Mouse (Mus musculus) erythroblast, embryonic 14.5 days (primary cell): ENCODE data around the gene Ptpre. TPM values are rescaled to one million over a fixed set of nuclear protein-coding genes. Genes with fewer than 3 reads are reported as not detected.

Source experiments
- H3K27me3 ChIP-seq: 2 replicates; pipeline ENCODE4 v1.6.1; 2012; ENCODE audit warnings: inconsistent platforms; ENCODE audit not compliant: control insufficient read depth
- H3K36me3 ChIP-seq: 2 replicates; pipeline ENCODE4 v1.6.1; 2012; ENCODE audit warnings: mild to moderate bottlenecking, inconsistent platforms; ENCODE audit not compliant: control insufficient read depth
- H3K4me1 ChIP-seq: 2 replicates; pipeline ENCODE4 v1.6.1; 2012; ENCODE audit warnings: inconsistent platforms; ENCODE audit not compliant: control insufficient read depth
- H3K4me3 ChIP-seq: replicated peaks from 2 replicates; pipeline ENCODE3; 2012; ENCODE audit warnings: moderate library complexity, mild to moderate bottlenecking, inconsistent platforms
- H3K9me3 ChIP-seq: 2 replicates; pipeline ENCODE4 v1.6.1; 2012; ENCODE audit warnings: low read length, inconsistent platforms, mixed read lengths; ENCODE audit not compliant: control insufficient read depth
- GATA1 ChIP-seq: IDR thresholded peaks from 2 replicates; pipeline ENCODE4 v1.6.1; 2012; ENCODE audit warnings: low read length, inconsistent platforms, mixed read lengths
- TAL1 ChIP-seq: IDR thresholded peaks from 3 replicates; pipeline ENCODE4 v1.6.1; 2012; ENCODE audit warnings: low read length, inconsistent platforms, mixed read lengths
- polyA plus RNA-seq: library from polyadenylated mRNA; stranded (reverse); fragments of >175 nt; gene quantifications from 2 replicates; pipeline ENCODE4 v1.2.3, GENCODE M21; 2012

Gene Ptpre
- polyA plus RNA-seq, 1 experiment, result 0.01 TPM

DNA sequence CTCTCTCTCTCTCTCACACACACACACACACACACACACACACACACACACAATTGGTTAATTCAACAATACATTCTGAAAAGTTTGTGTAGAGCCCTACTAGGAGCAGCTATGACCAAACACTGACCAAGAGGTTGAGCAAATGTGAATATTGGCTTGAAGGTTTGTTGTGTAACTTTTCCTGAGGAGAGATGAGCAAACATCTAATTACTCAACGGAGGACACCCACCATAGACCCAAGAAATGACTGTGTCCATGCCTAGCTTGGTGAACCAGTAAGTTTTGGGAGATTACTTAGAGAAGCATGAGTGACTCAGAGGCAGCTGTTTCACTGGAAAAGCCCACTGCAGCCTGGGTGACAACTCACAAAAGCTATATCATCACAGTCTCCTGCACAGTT lies 107.2 kb downstream of the Ptpre start:
- Histone ChIP-seq H3K9me3 (peaks cover 6% of the 10 kb centered on the region), H3K4me1 (no peaks in the 10 kb centered on the region), H3K27me3 (no peaks in the 10 kb centered on the region), H3K36me3 (no peaks in the 10 kb centered on the region), H3K4me3 (no peak overlapping the region)
- TF ChIP-seq GATA1 (no peak), TAL1 (no peak)

DNA sequence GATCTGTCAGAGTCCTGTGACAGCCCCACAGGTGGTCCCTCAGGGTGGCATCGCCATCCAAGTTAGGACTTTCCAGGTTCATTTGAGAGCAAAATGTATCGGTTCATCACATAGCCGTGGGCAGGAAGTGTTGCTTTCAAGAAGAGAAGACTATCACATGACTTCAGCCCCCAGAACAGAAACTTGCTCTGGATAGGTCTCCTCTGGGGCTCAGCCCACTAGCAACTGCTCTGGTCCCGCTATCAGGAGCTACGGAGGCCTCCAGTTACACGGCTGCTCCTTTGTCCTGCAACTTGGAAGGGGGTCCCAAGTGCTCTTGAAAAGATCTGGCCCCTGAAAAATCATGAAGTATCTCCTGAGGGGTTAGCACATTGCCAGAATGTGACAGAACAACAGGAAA lies 109.7 kb downstream of the Ptpre start:
- H3K9me3 ChIP-seq, result peaks cover 6% of the 10 kb centered on the region

DNA sequence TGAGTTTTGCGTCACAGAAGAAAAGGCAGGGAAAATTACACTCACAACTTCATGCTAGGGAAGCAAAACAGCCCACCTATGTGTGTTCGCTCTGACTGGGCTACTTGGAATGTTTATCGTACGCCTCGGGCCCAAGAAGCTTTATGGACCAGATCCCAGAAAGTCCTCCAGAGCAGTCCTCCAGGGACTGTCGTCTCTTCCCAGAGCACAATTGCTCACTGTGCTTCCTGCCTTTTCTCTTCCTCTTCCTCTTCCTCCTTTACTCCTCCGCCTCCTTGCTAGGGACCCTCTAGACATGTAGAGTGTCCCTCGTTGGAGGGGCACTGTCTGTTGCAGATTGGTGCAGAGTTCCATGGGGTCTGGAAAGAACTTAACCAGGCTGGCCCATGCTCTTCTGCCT lies 111.5 kb downstream of the Ptpre start:
- no peak overlapping the region for H3K4me3 ChIP-seq

More for the DNA sequence above, 109.7 kb downstream of the Ptpre start:
- Histone ChIP-seq H3K4me3 (no peak overlapping the region), H3K27me3 (no peaks in the 10 kb centered on the region), H3K4me1 (no peaks in the 10 kb centered on the region), H3K36me3 (no peaks in the 10 kb centered on the region)
- no peak for TF ChIP-seq GATA1

DNA sequence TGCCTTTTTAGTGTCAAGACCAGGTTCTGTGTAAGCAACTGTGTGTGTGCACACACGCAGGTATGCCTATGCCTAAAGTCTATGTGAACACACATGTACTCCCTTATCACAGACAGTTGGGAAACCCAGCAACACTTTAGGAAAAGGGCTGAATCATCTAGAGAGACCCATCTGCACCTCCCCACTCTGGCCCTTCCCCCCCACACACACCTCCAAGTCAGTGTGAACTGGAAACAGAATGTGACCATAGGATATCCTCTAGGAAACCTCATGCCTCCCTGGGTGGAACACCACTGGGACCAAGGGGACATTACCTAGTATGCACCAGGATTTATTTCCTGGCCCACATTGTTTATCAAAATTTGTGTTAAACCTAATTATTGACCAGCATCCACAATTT lies 112.0 kb downstream of the Ptpre start:
- Histone ChIP-seq H3K36me3 (no peaks in the 10 kb centered on the region), H3K9me3 (peaks cover 6% of the 10 kb centered on the region), H3K4me3 (no peak overlapping the region), H3K27me3 (no peaks in the 10 kb centered on the region), H3K4me1 (no peaks in the 10 kb centered on the region)
- TF ChIP-seq GATA1 (no peak), TAL1 (no peak)

More for the DNA sequence above, 111.5 kb downstream of the Ptpre start:
- Histone ChIP-seq H3K9me3 (peaks cover 6% of the 10 kb centered on the region), H3K4me1 (no peaks in the 10 kb centered on the region), H3K27me3 (no peaks in the 10 kb centered on the region), H3K36me3 (no peaks in the 10 kb centered on the region)
- TF ChIP-seq GATA1 (no peak), TAL1 (no peak)

DNA sequence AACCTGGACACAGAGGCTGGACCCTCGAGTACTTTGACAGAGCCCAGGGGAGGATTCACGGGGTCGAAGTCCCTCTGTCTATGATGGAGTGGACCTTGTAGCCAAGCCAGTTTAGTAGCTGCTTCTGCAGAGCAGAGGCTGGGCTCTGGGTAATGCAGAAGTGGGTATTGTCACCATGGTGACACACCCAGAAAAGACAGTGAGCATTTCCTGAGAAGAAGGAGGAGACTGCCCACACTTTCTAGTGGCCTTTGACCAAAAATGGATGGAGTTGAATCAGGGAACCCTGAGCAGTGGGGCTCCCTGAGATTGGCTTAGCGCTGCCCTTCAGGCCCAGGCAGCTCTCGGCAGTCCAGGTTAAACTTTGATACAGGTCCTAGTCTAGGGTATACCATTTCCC lies 112.8 kb downstream of the Ptpre start:
- H3K9me3 ChIP-seq, result peaks cover 6% of the 10 kb centered on the region
- no peak for TF ChIP-seq GATA1
- no peak for TF ChIP-seq TAL1
- H3K4me3 ChIP-seq, result no peak overlapping the region
- H3K36me3 ChIP-seq, result no peaks in the 10 kb centered on the region
- H3K27me3 ChIP-seq, result no peaks in the 10 kb centered on the region
- no peaks in the 10 kb centered on the region for H3K4me1 ChIP-seq

DNA sequence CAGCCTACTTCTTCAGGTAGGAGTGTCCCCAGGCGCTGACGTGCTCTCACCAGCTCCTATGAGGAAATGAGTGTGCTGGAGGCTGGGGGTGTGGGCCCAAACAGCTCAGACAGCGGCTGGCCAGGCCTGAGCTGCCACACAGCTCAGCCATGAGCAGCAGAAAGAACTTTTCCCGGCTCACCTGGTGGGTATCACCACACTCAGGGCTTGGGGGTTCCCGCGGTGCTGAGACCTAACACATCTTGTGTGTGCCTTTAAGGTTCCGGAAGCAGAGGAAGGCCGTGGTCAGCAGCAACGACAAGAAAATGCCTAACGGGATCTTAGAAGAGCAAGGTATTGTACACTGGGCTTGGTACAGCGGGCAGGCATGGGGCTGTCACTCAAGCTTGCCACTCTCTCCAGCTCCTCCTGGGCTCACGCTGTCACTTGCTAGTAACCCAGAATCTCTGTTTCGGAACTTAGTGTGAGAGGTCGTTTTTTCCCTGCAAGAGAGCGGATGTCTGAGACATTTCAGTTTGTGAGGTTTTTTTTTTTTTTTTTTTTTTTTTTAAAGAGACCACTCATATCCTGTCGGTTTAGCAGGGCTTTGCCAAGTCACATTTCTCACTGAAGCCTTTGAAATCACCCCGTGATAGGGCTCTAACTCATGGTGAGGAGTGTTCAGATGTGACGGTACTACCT lies 114.7 kb downstream of the Ptpre start:
- Histone ChIP-seq H3K4me3 (no peak overlapping the region), H3K36me3 (no peaks in the 10 kb centered on the region), H3K9me3 (peaks cover 6% of the 10 kb centered on the region), H3K27me3 (no peaks in the 10 kb centered on the region), H3K4me1 (no peaks in the 10 kb centered on the region)
- no peak for TF ChIP-seq TAL1
- TF ChIP-seq GATA1, result no peak

DNA sequence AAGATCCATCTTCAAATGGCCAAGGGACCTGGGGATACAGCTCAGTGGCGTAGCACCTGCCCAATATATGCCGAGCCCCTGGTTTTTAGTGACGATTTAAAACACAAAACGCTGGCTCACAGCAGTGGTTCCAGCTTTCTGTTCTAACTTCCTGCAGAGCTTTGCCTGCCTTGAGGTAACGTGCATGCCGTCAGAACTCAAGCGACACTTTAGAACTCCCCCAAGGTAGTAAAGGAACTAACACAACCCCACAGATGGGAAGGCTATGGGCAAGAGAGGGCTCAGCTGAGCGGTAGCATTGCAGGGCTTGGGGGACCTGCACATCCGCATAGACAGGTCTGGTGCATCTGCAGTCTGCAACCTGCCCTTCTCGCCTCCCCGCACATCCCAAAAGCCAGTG lies 115.5 kb downstream of the Ptpre start:
- Histone ChIP-seq H3K4me3 (no peak overlapping the region), H3K9me3 (peaks cover 6% of the 10 kb centered on the region), H3K36me3 (no peaks in the 10 kb centered on the region), H3K4me1 (no peaks in the 10 kb centered on the region), H3K27me3 (no peaks in the 10 kb centered on the region)
- TF ChIP-seq GATA1 (no peak), TAL1 (no peak)

DNA sequence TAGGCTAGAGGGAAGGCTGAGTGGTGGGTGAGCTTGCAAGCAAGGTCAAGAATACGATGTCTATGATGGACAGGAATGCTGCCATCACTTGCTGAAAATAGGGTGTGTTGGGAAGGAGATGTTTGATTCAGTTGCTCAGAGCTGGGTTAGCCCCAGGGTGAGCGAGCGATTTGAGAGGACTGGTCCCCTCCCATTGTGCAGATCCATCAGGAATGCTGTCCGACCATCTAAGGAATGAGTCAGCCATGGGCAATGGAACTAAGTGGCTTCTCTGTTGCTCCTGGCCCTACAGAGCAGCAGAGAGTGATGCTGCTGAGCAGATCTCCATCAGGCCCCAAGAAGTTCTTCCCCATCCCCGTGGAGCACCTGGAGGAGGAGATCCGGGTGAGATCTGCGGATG lies 116.3 kb downstream of the Ptpre start:
- no peak overlapping the region for H3K4me3 ChIP-seq

DNA sequence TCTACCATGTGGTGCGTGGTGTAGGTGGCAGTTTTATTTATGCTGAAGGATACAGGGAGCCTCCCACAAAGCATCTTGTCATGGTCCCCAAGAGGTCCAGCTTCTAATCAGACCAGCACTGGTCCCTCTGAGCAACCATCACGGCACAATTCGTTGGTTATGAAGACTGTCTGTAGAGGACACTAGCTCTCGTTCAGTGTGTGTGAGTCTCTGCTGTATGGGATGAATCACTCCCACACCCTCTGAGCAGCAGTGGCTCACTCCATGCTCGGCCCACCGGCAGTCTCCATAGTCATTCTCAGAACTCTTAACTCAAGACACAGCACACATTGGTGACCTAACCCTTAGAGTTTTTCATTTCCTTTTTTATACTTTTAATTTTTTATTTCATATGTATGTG lies 117.0 kb downstream of the Ptpre start:
- Histone ChIP-seq H3K4me3 (no peak overlapping the region), H3K36me3 (no peaks in the 10 kb centered on the region)
- no peak for TF ChIP-seq GATA1

More for the DNA sequence above, 116.3 kb downstream of the Ptpre start:
- H3K36me3 ChIP-seq, result no peaks in the 10 kb centered on the region
- no peaks in the 10 kb centered on the region for H3K4me1 ChIP-seq
- TF ChIP-seq TAL1 (no peak), GATA1 (no peak)
- no peaks in the 10 kb centered on the region for H3K9me3 ChIP-seq
- no peaks in the 10 kb centered on the region for H3K27me3 ChIP-seq

DNA sequence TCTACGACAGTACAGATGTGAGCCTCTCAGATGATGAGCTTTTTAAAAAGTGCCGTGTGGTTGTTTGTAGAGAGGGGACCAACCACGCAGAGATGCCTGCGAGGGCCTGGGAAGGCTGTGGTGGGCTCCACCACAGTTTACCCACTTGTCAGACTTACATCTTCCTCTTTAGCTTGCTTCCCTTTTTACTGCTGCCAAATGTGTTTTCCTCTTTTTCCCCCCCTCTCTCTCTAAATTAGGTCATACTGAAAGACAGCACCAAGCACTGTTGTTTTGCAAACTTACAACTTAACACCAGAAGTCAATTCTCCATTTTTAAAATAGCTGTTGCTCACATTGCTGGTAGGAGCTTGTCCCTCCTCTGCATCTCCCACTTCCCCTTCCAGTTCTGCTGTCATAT lies 117.8 kb downstream of the Ptpre start:
- no peaks in the 10 kb centered on the region for H3K9me3 ChIP-seq
- TF ChIP-seq TAL1 (no peak), GATA1 (no peak)
- no peaks in the 10 kb centered on the region for H3K4me1 ChIP-seq
- no peak overlapping the region for H3K4me3 ChIP-seq
- H3K36me3 ChIP-seq, result no peaks in the 10 kb centered on the region
- no peaks in the 10 kb centered on the region for H3K27me3 ChIP-seq

More for the DNA sequence above, 117.0 kb downstream of the Ptpre start:
- no peaks in the 10 kb centered on the region for H3K9me3 ChIP-seq
- H3K4me1 ChIP-seq, result no peaks in the 10 kb centered on the region
- no peaks in the 10 kb centered on the region for H3K27me3 ChIP-seq
